Mouse (Mus musculus) small intestine, adult 2 months (tissue): ENCODE results near the gene Olfr171. TPM values are rescaled to one million over a fixed set of nuclear protein-coding genes. Genes with fewer than 3 reads are reported as not detected.
"Not testable (repeated sequence)": the region's sequence is repeated elsewhere in the genome, so short reads cannot be mapped to it uniquely, and the experiment has no call there.

Source experiments
- H3K27ac ChIP-seq: fragments of 200-500 bp; 2 replicates; pipeline ENCODE4 v1.5.1; 2012; ENCODE audit warnings: low read depth, low read length, control low read depth, inconsistent platforms; ENCODE audit not compliant: insufficient read depth
- H3K27me3 ChIP-seq: fragments of 200-500 bp; 2 replicates; pipeline ENCODE4 v1.6.1; 2012; ENCODE audit warnings: mild to moderate bottlenecking, moderate library complexity, low read length, inconsistent platforms; ENCODE audit not compliant: control insufficient read depth, insufficient read depth
- H3K36me3 ChIP-seq: fragments of 200-500 bp; 2 replicates; pipeline ENCODE4 v1.6.1; 2012; ENCODE audit warnings: mild to moderate bottlenecking, low read length, control low read depth, inconsistent platforms; ENCODE audit not compliant: control insufficient read depth, insufficient read depth
- H3K4me1 ChIP-seq: fragments of 200-500 bp; 2 replicates; pipeline ENCODE4 v1.6.1; 2012; ENCODE audit warnings: low read length, inconsistent platforms, mixed read lengths; ENCODE audit not compliant: control insufficient read depth, insufficient read depth, insufficient read length
- H3K4me3 ChIP-seq: fragments of 200-500 bp; 2 replicates; pipeline ENCODE4 v1.5.1; 2012; ENCODE audit warnings: low read depth, mild to moderate bottlenecking, control low read depth, inconsistent platforms, low read length, moderate library complexity
- CTCF ChIP-seq: fragments of 200-500 bp; IDR thresholded peaks from 2 replicates; pipeline ENCODE4 v1.5.1; 2012; ENCODE audit warnings: low read depth, mild to moderate bottlenecking, control low read depth, inconsistent platforms, low read length, moderate library complexity, mixed read lengths; ENCODE audit not compliant: insufficient replicate concordance, insufficient read length; ENCODE audit errors: extremely low read depth
- POLR2A ChIP-seq: fragments of 200-500 bp; IDR thresholded peaks from 2 replicates; pipeline ENCODE4 v1.6.1; 2012; ENCODE audit warnings: low read depth, mild to moderate bottlenecking, control low read depth, inconsistent platforms, low read length, moderate library complexity
- WGBS: fragments of 180-500 bp; shearing (Covaris S2); methylation state at CpG from one replicate; pipeline ENCODE4 v1.1.7; 2018; 5-methylcytosine and 5-hydroxymethylcytosine counted together
- polyA plus RNA-seq: library from polyadenylated mRNA; depleted of rRNA; stranded (reverse); fragments of >200 nt; gene quantifications from 2 replicates; pipeline ENCODE4 v1.2.3, GENCODE M21; 2012; rRNA removed

Olfr171 gene
- polyA plus RNA-seq = not detected in 2 replicates

GRCm38 (mm10) chr16:19629816-19630215 is at the start of gene Olfr171:
Gene Olfr171 (minus strand): TSS chr16:19629916.
- H3K27ac ChIP-seq = no peak within 1 kb of the TSS
- TF ChIP-seq POLR2A = no peak
- no peak for TF ChIP-seq CTCF
- H3K4me1 ChIP-seq = no peaks in the 10 kb centered on the region
- H3K36me3 ChIP-seq = no peaks in the 10 kb centered on the region
- no peak within 1 kb of the TSS for H3K4me3 ChIP-seq
- WGBS = 89% methylated on average over 1 of the region's 1 CpGs
- no peaks in the 10 kb centered on the region for H3K27me3 ChIP-seq

DNA sequence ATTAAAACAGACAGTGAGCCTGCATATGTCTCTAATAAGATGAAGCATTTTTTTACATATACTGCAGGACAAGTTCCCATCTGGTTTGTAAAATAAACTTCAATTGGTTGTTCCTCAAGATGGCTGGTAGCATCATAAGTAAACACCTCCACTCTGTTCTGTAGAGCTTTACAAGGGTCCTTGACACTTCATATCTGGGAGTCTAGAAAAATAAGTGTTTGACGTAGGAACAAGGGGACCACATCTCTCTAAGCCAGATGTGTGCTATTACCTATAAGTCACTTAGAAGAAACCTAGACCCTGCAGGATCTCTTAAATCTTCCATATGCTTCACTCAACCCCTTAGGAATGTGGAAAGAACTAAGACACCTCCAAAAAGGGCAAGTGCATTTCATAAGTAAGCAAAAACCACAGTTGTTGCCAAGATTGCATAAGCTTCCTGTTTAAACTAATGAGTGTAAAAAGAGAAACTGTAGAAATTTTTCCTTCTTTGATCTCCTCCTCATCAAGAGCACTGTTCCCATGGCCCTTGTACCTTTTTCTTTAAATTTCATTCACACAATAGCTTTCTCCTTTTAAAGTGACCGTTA is 41.1 kb upstream of the Olfr171 start:
- TF ChIP-seq POLR2A = no peak
- TF ChIP-seq CTCF = no peak
- H3K4me1 ChIP-seq = no peaks in the 10 kb centered on the region
- no peaks in the 10 kb centered on the region for H3K36me3 ChIP-seq
- H3K4me3 ChIP-seq = no peak overlapping the region
- no peak overlapping the region for H3K27ac ChIP-seq
- no peaks in the 10 kb centered on the region for H3K27me3 ChIP-seq
- whole genome bisulfite sequencing = 80% methylated on average over 2 of the region's 2 CpGs

- H3K36me3 ChIP-seq = no peaks in the 10 kb centered on the region
- WGBS = 28% methylated on average over 1 of the region's 1 CpGs
- TF ChIP-seq CTCF (no peak), POLR2A (no peak)
- no peak overlapping the region for H3K27ac ChIP-seq
- H3K27me3 ChIP-seq = no peaks in the 10 kb centered on the region
- no peaks in the 10 kb centered on the region for H3K4me1 ChIP-seq
- H3K4me3 ChIP-seq = no peak overlapping the region
Observed at GRCm38 (mm10) chr16:19666312-19666711, 36.6 kb upstream of the Olfr171 start.

DNA sequence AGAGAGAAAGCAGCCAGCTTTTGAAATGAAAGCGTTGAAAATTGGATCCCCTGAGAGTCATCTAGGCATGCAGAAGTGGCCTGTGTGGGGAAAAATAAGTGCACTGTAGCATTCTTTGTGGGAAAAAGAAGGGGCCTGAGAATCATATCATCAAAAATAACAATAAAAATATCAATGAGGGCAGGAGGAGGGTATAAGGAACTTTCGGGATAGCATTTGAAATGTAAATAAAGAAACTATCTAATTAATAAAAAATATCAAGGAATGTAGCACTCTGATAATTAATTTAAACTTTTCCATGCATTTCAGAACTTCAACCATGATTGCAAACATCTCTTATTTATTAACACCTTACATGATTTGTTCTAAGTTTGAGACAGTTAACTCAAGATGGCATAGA is 17.9 kb downstream of the Olfr171 start, which contains the start of gene Olfr170:
TSS of gene Olfr170 (minus strand) at position 101 of the 400 bp plus-strand sequence.
- not testable (repeated sequence) for H3K4me3 ChIP-seq, H3K27ac ChIP-seq, H3K4me1 ChIP-seq, H3K36me3 ChIP-seq, H3K27me3 ChIP-seq
- whole genome bisulfite sequencing = 76% methylated on average over 2 of the region's 2 CpGs

DNA sequence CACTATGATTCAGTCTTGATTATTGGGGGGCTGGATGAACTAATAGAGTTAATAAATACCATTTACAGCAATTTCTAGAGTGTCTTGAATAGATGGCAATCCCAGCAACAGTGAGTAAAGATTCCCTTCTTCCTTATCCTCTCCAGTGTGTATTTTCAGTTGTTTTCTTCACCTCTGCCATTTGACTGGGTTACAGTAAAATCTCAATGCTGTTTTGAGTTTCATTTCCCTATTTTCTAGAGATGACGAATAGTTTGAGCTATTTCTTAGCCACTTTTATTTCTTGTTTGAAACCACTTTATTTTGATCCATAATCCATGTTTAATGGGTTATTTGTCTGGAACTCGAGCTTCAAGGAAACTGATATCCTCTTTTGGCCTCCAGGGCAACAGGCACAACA is 26.6 kb downstream of the Olfr171 start:
- no peaks in the 10 kb centered on the region for H3K27me3 ChIP-seq
- no peak overlapping the region for H3K27ac ChIP-seq
- TF ChIP-seq CTCF = no peak
- no peak for TF ChIP-seq POLR2A
- no peak overlapping the region for H3K4me3 ChIP-seq
- 55% methylated on average over 2 of the region's 2 CpGs for WGBS
- no peaks in the 10 kb centered on the region for H3K4me1 ChIP-seq
- H3K36me3 ChIP-seq = no peaks in the 10 kb centered on the region

Other genes starting within 250 kb of the Olfr171 start
- 0.90 and 7.1 TPM in 2 replicates for gene Olfr165, start 206.8 kb downstream of the Olfr171 start, polyA plus RNA-seq
- not detected in 2 replicates for gene Olfr166, start 146.2 kb downstream of the Olfr171 start, polyA plus RNA-seq
- gene Olfr167, start 107.7 kb downstream of the Olfr171 start, polyA plus RNA-seq = not detected in 2 replicates
- not detected in 2 replicates for gene Olfr168, start 94.4 kb downstream of the Olfr171 start, polyA plus RNA-seq
- gene Olfr169, start 58.1 kb downstream of the Olfr171 start, polyA plus RNA-seq = not detected in 2 replicates
- gene Olfr170, start 18.0 kb downstream of the Olfr171 start, polyA plus RNA-seq = not detected in 2 replicates
- not detected in 2 replicates for gene Lamp3, start 76.5 kb upstream of the Olfr171 start, polyA plus RNA-seq
- 0.10 and 0.27 TPM in 2 replicates for gene B3gnt5, start 130.3 kb upstream of the Olfr171 start, polyA plus RNA-seq